Mouse (Mus musculus) limb, embryonic 15.5 days (tissue): ENCODE data around the gene Egflam. TPM values are rescaled to one million over a fixed set of nuclear protein-coding genes. Genes with fewer than 3 reads are reported as not detected.
A peak's percentile ranks its signal among the peaks of the same experiment; 100 is the strongest.

Experiments used
- ATAC-seq: fragments of 200-750 bp; cut with Nextera tagmentation; 2 replicates; pipeline ENCODE4 v1.8.0; 2017; ENCODE audit warnings: low read depth, moderate TSS enrichment; ENCODE audit not compliant: insufficient number of reproducible peaks, low FRiP score, low TSS enrichment
- H3K27ac ChIP-seq: fragments of 300-500 bp; sonication (generic); 2 replicates; pipeline ENCODE4 v1.5.1; 2015; ENCODE audit warnings: moderate library complexity, mild to moderate bottlenecking, inconsistent platforms
- H3K27me3 ChIP-seq: fragments of 300-500 bp; sonication (generic); 2 replicates; pipeline ENCODE4 v1.6.1; 2015; ENCODE audit warnings: inconsistent platforms
- H3K36me3 ChIP-seq: fragments of 300-500 bp; sonication (generic); 2 replicates; pipeline ENCODE4 v1.6.1; 2015; ENCODE audit warnings: inconsistent platforms
- H3K4me1 ChIP-seq: fragments of 300-500 bp; sonication (generic); 2 replicates; pipeline ENCODE4 v1.6.1; 2015; ENCODE audit warnings: inconsistent platforms
- H3K4me2 ChIP-seq: fragments of 300-500 bp; sonication (generic); 2 replicates; pipeline ENCODE4 v1.6.1; 2015; ENCODE audit warnings: mild to moderate bottlenecking, inconsistent platforms
- H3K4me3 ChIP-seq: fragments of 300-500 bp; sonication (generic); 2 replicates; pipeline ENCODE4 v1.5.1; 2015; ENCODE audit warnings: mild to moderate bottlenecking, inconsistent platforms
- H3K9ac ChIP-seq: fragments of 300-500 bp; sonication (generic); 2 replicates; pipeline ENCODE4 v1.6.1; 2015; ENCODE audit warnings: inconsistent platforms
- H3K9me3 ChIP-seq: fragments of 300-500 bp; sonication (generic); 2 replicates; pipeline ENCODE4 v1.6.1; 2016; ENCODE audit warnings: inconsistent platforms
- WGBS: fragments of 180-500 bp; shearing (Covaris S2); methylation state at CpG from one replicate; pipeline ENCODE4 v1.1.7; 2015; 5-methylcytosine and 5-hydroxymethylcytosine counted together
- polyA plus RNA-seq: library from polyadenylated mRNA; unstranded; fragments of >200 nt; fragmentation: Nextera tagmentation; extraction: Ambion mirVana; gene quantifications from 2 replicates; pipeline ENCODE4 v1.2.1, GENCODE M21; 2015

Egflam gene
- polyA plus RNA-seq, 1 experiment from 2014 or later = 14.8 TPM

- no peak for ATAC-seq
- Histone ChIP-seq H3K9ac (no peak overlapping the region), H3K4me1 (no peaks in the 10 kb centered on the region), H3K4me3 (no peak overlapping the region), H3K27ac (no peak overlapping the region), H3K27me3 (no peaks in the 10 kb centered on the region), H3K36me3 (no peaks in the 10 kb centered on the region), H3K4me2 (no peak overlapping the region), H3K9me3 (no peaks in the 10 kb centered on the region)
- WGBS = 71% methylated on average over 5 of the region's 5 CpGs
These were observed 57.4 kb downstream of the Egflam start for GRCm38 (mm10) chr15:7340703-7341309.

- H3K9me3 ChIP-seq = no peaks in the 10 kb centered on the region
- no peaks in the 10 kb centered on the region for H3K27me3 ChIP-seq
- no peak for ATAC-seq
- H3K27ac ChIP-seq = no peak overlapping the region
- H3K4me2 ChIP-seq = no peak overlapping the region
- H3K4me1 ChIP-seq = no peaks in the 10 kb centered on the region
- H3K4me3 ChIP-seq = no peak overlapping the region
- 83% methylated on average over 11 of the region's 11 CpGs for WGBS
- H3K36me3 ChIP-seq = no peaks in the 10 kb centered on the region
- H3K9ac ChIP-seq = no peak overlapping the region
These were observed 63.5 kb downstream of the Egflam start for GRCm38 (mm10) chr15:7334517-7335298.

GRCm38 (mm10) chr15:7332875-7333274 lies 65.3 kb downstream of the Egflam start:
- Histone ChIP-seq H3K27me3 (no peaks in the 10 kb centered on the region), H3K4me3 (no peak overlapping the region), H3K4me2 (no peak overlapping the region), H3K36me3 (no peaks in the 10 kb centered on the region), H3K9ac (no peak overlapping the region), H3K9me3 (no peaks in the 10 kb centered on the region), H3K27ac (no peak overlapping the region), H3K4me1 (no peaks in the 10 kb centered on the region)
- 85% methylated on average over 1 of the region's 1 CpGs for WGBS
- ATAC-seq = no peak

- Histone ChIP-seq H3K4me2 (no peak overlapping the region), H3K27me3 (no peaks in the 10 kb centered on the region), H3K27ac (no peak overlapping the region), H3K9ac (no peak overlapping the region), H3K4me3 (no peak overlapping the region), H3K9me3 (no peaks in the 10 kb centered on the region), H3K4me1 (no peaks in the 10 kb centered on the region), H3K36me3 (no peaks in the 10 kb centered on the region)
- ATAC-seq = no peak
- WGBS = 81% methylated on average over 2 of the region's 2 CpGs
These were observed 75.4 kb downstream of the Egflam start for GRCm38 (mm10) chr15:7322599-7323311.

GRCm38 (mm10) chr15:7320901-7321300 lies 77.3 kb downstream of the Egflam start:
- WGBS = 53% methylated on average over 4 of the region's 4 CpGs
- no peaks in the 10 kb centered on the region for H3K36me3 ChIP-seq
- H3K4me3 ChIP-seq = no peak overlapping the region
- no peaks in the 10 kb centered on the region for H3K4me1 ChIP-seq
- H3K9ac ChIP-seq = no peak overlapping the region
- H3K4me2 ChIP-seq = no peak overlapping the region
- ATAC-seq = no peak
- H3K9me3 ChIP-seq = no peaks in the 10 kb centered on the region
- no peak overlapping the region for H3K27ac ChIP-seq
- no peaks in the 10 kb centered on the region for H3K27me3 ChIP-seq

- WGBS = 78% methylated on average over 9 of the region's 9 CpGs
- no peak for ATAC-seq
- Histone ChIP-seq H3K27ac (no peak overlapping the region), H3K4me3 (no peak overlapping the region), H3K27me3 (no peaks in the 10 kb centered on the region), H3K4me2 (no peak overlapping the region), H3K36me3 (no peaks in the 10 kb centered on the region), H3K9ac (no peak overlapping the region), H3K9me3 (no peaks in the 10 kb centered on the region), H3K4me1 (no peaks in the 10 kb centered on the region)
These were observed 82.7 kb downstream of the Egflam start for GRCm38 (mm10) chr15:7315539-7315938.

- no peaks in the 10 kb centered on the region for H3K36me3 ChIP-seq
- H3K27ac ChIP-seq = no peak overlapping the region
- no peak overlapping the region for H3K4me3 ChIP-seq
- H3K4me2 ChIP-seq = no peak overlapping the region
- no peaks in the 10 kb centered on the region for H3K9me3 ChIP-seq
- H3K4me1 ChIP-seq = no peaks in the 10 kb centered on the region
- H3K27me3 ChIP-seq = no peaks in the 10 kb centered on the region
- no peak overlapping the region for H3K9ac ChIP-seq
- WGBS = 58% methylated on average over 4 of the region's 4 CpGs
- no peak for ATAC-seq
These were observed 89.5 kb downstream of the Egflam start for GRCm38 (mm10) chr15:7308711-7309110.

GRCm38 (mm10) chr15:7299892-7300291 lies 98.3 kb downstream of the Egflam start:
- Histone ChIP-seq H3K36me3 (no peaks in the 10 kb centered on the region), H3K27ac (no peak overlapping the region), H3K4me2 (no peak overlapping the region), H3K4me3 (no peak overlapping the region), H3K4me1 (no peaks in the 10 kb centered on the region), H3K9ac (no peak overlapping the region), H3K27me3 (no peaks in the 10 kb centered on the region), H3K9me3 (no peaks in the 10 kb centered on the region)
- WGBS = 70% methylated on average over 1 of the region's 1 CpGs
- ATAC-seq = no peak

- no peaks in the 10 kb centered on the region for H3K27me3 ChIP-seq
- no peak for ATAC-seq
- 96% methylated on average over 1 of the region's 1 CpGs for WGBS
- no peaks in the 10 kb centered on the region for H3K9me3 ChIP-seq
- H3K4me3 ChIP-seq = no peak overlapping the region
- no peak overlapping the region for H3K9ac ChIP-seq
- no peaks in the 10 kb centered on the region for H3K4me1 ChIP-seq
- H3K36me3 ChIP-seq = no peaks in the 10 kb centered on the region
- no peak overlapping the region for H3K27ac ChIP-seq
- H3K4me2 ChIP-seq = no peak overlapping the region
These were observed 103.0 kb downstream of the Egflam start for GRCm38 (mm10) chr15:7295199-7295598.

GRCm38 (mm10) chr15:7292854-7293253 lies 105.3 kb downstream of the Egflam start:
- H3K4me1 ChIP-seq = peaks cover 6% of the 10 kb centered on the region; the same call in 1 of the 2 replicates
- no peaks in the 10 kb centered on the region for H3K36me3 ChIP-seq
- no peaks in the 10 kb centered on the region for H3K27me3 ChIP-seq
- ATAC-seq = no peak
- H3K9me3 ChIP-seq = no peaks in the 10 kb centered on the region
- no peak overlapping the region for H3K27ac ChIP-seq
- H3K9ac ChIP-seq = no peak overlapping the region
- no peak overlapping the region for H3K4me2 ChIP-seq
- no peak overlapping the region for H3K4me3 ChIP-seq

GRCm38 (mm10) chr15:7290003-7290402 lies 108.2 kb downstream of the Egflam start:
- 48% methylated on average over 4 of the region's 4 CpGs for WGBS
- 0 out of 2 replicates have a peak, but pooled peaks have one; percentile 40 for ATAC-seq
- no peak overlapping the region for H3K27ac ChIP-seq
- H3K4me2 ChIP-seq = no peak overlapping the region
- no peak overlapping the region for H3K9ac ChIP-seq
- no peaks in the 10 kb centered on the region for H3K9me3 ChIP-seq
- peaks cover 6% of the 10 kb centered on the region; the same call in 1 of the 2 replicates for H3K4me1 ChIP-seq
- no peaks in the 10 kb centered on the region for H3K27me3 ChIP-seq
- no peak overlapping the region for H3K4me3 ChIP-seq
- H3K36me3 ChIP-seq = no peaks in the 10 kb centered on the region

GRCm38 (mm10) chr15:7289516-7289915 lies 108.7 kb downstream of the Egflam start:
- Histone ChIP-seq H3K27me3 (no peaks in the 10 kb centered on the region), H3K4me2 (no peak overlapping the region), H3K4me1 (peaks cover 6% of the 10 kb centered on the region; the same call in 1 of the 2 replicates), H3K9ac (no peak overlapping the region), H3K36me3 (no peaks in the 10 kb centered on the region), H3K9me3 (no peaks in the 10 kb centered on the region), H3K4me3 (no peak overlapping the region), H3K27ac (no peak overlapping the region)
- 48% methylated on average over 14 of the region's 14 CpGs for WGBS
- 0 out of 2 replicates have a peak, but pooled peaks have one; percentile 14 for ATAC-seq
